Mouse (Mus musculus): ENCODE data around the gene Hbp1. TPM values are rescaled to one million over a fixed set of nuclear protein-coding genes. Genes with fewer than 3 reads are reported as not detected.
A peak's percentile ranks its signal among the peaks of the same experiment; 100 is the strongest.

The Hbp1 gene
- polyA plus RNA-seq, 1 experiment from 2014 or later = 153 TPM

GRCm38 (mm10) chr12:31969111-31969510 is 18.8 kb upstream of the Hbp1 start:
- no peaks in the 10 kb centered on the region for H3K27me3 ChIP-seq (ENCODE audit: control insufficient read depth, insufficient read depth, low read length)
- peaks cover 3% of the 10 kb centered on the region; the same call in 1 of the 2 replicates for H3K36me3 ChIP-seq (ENCODE audit: control insufficient read depth, insufficient read depth, low read length)
- ATAC-seq (ENCODE audit: insufficient number of reproducible peaks, insufficient read depth, low FRiP score, low read depth) = no peak

GRCm38 (mm10) chr12:31967536-31967935 is 17.2 kb upstream of the Hbp1 start:
- WGBS = 4% methylated on average over 2 of the region's 2 CpGs
- no peak for ATAC-seq (ENCODE audit: insufficient number of reproducible peaks, insufficient read depth, low FRiP score, low read depth)
- H3K9ac ChIP-seq (replicated peaks; ENCODE audit: low read depth, low read length) = no peak overlapping the region

More at GRCm38 (mm10) chr12:31969111-31969510, 18.8 kb upstream of the Hbp1 start:
- 26% methylated on average over 1 of the region's 1 CpGs for WGBS
- H3K4me3 ChIP-seq (ENCODE audit: low read depth, low read length) = no peak overlapping the region
- H3K4me1 ChIP-seq (ENCODE audit: control insufficient read depth, insufficient read depth, low read length) = no peaks in the 10 kb centered on the region; the same call in 1 of the 2 replicates
- no peak overlapping the region for H3K9ac ChIP-seq (replicated peaks; ENCODE audit: low read depth, low read length)
- no peak overlapping the region for H3K4me2 ChIP-seq (replicated peaks; ENCODE audit: low read depth, low read length)
- H3K27ac ChIP-seq (ENCODE audit: low read length) = no peak overlapping the region
- no peaks in the 10 kb centered on the region for H3K9me3 ChIP-seq (ENCODE audit: control insufficient read depth, low read depth, low read length)

GRCm38 (mm10) chr12:31966405-31966804 is 16.1 kb upstream of the Hbp1 start:
- H3K36me3 ChIP-seq (ENCODE audit: control insufficient read depth, insufficient read depth, low read length) = peaks cover under 1% of the 10 kb centered on the region; the same call in 1 of the 2 replicates
- 84% methylated on average over 4 of the region's 4 CpGs for WGBS
- no peak overlapping the region for H3K9ac ChIP-seq (replicated peaks; ENCODE audit: low read depth, low read length)
- H3K9me3 ChIP-seq (ENCODE audit: control insufficient read depth, low read depth, low read length) = no peaks in the 10 kb centered on the region
- H3K4me2 ChIP-seq (replicated peaks; ENCODE audit: low read depth, low read length) = no peak overlapping the region
- no peak overlapping the region for H3K4me3 ChIP-seq (ENCODE audit: low read depth, low read length)
- no peak overlapping the region for H3K27ac ChIP-seq (ENCODE audit: low read length)
- ATAC-seq (ENCODE audit: insufficient number of reproducible peaks, insufficient read depth, low FRiP score, low read depth) = no peak
- no peaks in the 10 kb centered on the region for H3K4me1 ChIP-seq (ENCODE audit: control insufficient read depth, insufficient read depth, low read length)
- H3K27me3 ChIP-seq (ENCODE audit: control insufficient read depth, insufficient read depth, low read length) = no peaks in the 10 kb centered on the region

More at GRCm38 (mm10) chr12:31967536-31967935, 17.2 kb upstream of the Hbp1 start:
- Histone ChIP-seq H3K27me3 (ENCODE audit: control insufficient read depth, insufficient read depth, low read length) (no peaks in the 10 kb centered on the region), H3K36me3 (ENCODE audit: control insufficient read depth, insufficient read depth, low read length) (peaks cover 3% of the 10 kb centered on the region; the same call in 1 of the 2 replicates), H3K4me1 (ENCODE audit: control insufficient read depth, insufficient read depth, low read length) (no peaks in the 10 kb centered on the region), H3K4me2 (replicated peaks; ENCODE audit: low read depth, low read length) (no peak overlapping the region), H3K27ac (ENCODE audit: low read length) (no peak overlapping the region), H3K4me3 (ENCODE audit: low read depth, low read length) (no peak overlapping the region), H3K9me3 (ENCODE audit: control insufficient read depth, low read depth, low read length) (no peaks in the 10 kb centered on the region)

- no peak overlapping the region for H3K27ac ChIP-seq (ENCODE audit: low read length)
- H3K4me2 ChIP-seq (replicated peaks; ENCODE audit: low read depth, low read length) = no peak overlapping the region
- no peaks in the 10 kb centered on the region for H3K4me1 ChIP-seq (ENCODE audit: control insufficient read depth, insufficient read depth, low read length)
- H3K9me3 ChIP-seq (ENCODE audit: control insufficient read depth, low read depth, low read length) = no peaks in the 10 kb centered on the region
- no peak overlapping the region for H3K9ac ChIP-seq (replicated peaks; ENCODE audit: low read depth, low read length)
- H3K27me3 ChIP-seq (ENCODE audit: control insufficient read depth, insufficient read depth, low read length) = no peaks in the 10 kb centered on the region
- ATAC-seq (ENCODE audit: insufficient number of reproducible peaks, insufficient read depth, low FRiP score, low read depth) = no peak
- H3K36me3 ChIP-seq (ENCODE audit: control insufficient read depth, insufficient read depth, low read length) = no peaks in the 10 kb centered on the region; the same call in 1 of the 2 replicates
- 91% methylated on average over 12 of the region's 12 CpGs for WGBS
- H3K4me3 ChIP-seq (ENCODE audit: low read depth, low read length) = no peak overlapping the region
Observed at GRCm38 (mm10) chr12:31965517-31966212, 15.3 kb upstream of the Hbp1 start.

GRCm38 (mm10) chr12:31964074-31964473 is 13.7 kb upstream of the Hbp1 start:
- Histone ChIP-seq H3K4me3 (ENCODE audit: low read depth, low read length) (no peak overlapping the region), H3K9ac (replicated peaks; ENCODE audit: low read depth, low read length) (no peak overlapping the region), H3K27me3 (ENCODE audit: control insufficient read depth, insufficient read depth, low read length) (no peaks in the 10 kb centered on the region), H3K36me3 (ENCODE audit: control insufficient read depth, insufficient read depth, low read length) (no peaks in the 10 kb centered on the region; the same call in 1 of the 2 replicates), H3K4me1 (ENCODE audit: control insufficient read depth, insufficient read depth, low read length) (no peaks in the 10 kb centered on the region), H3K4me2 (replicated peaks; ENCODE audit: low read depth, low read length) (no peak overlapping the region), H3K9me3 (ENCODE audit: control insufficient read depth, low read depth, low read length) (no peaks in the 10 kb centered on the region), H3K27ac (ENCODE audit: low read length) (no peak overlapping the region)
- no peak for ATAC-seq (ENCODE audit: insufficient number of reproducible peaks, insufficient read depth, low FRiP score, low read depth)
- WGBS = 86% methylated on average over 6 of the region's 6 CpGs

- H3K4me2 ChIP-seq (replicated peaks; ENCODE audit: low read depth, low read length) = no peak overlapping the region
- H3K36me3 ChIP-seq (ENCODE audit: control insufficient read depth, insufficient read depth, low read length) = no peaks in the 10 kb centered on the region
- H3K27me3 ChIP-seq (ENCODE audit: control insufficient read depth, insufficient read depth, low read length) = no peaks in the 10 kb centered on the region
- H3K4me1 ChIP-seq (ENCODE audit: control insufficient read depth, insufficient read depth, low read length) = no peaks in the 10 kb centered on the region
- no peak for ATAC-seq (ENCODE audit: insufficient number of reproducible peaks, insufficient read depth, low FRiP score, low read depth)
- H3K9me3 ChIP-seq (ENCODE audit: control insufficient read depth, low read depth, low read length) = no peaks in the 10 kb centered on the region
- 85% methylated on average over 4 of the region's 4 CpGs for WGBS
- no peak overlapping the region for H3K9ac ChIP-seq (replicated peaks; ENCODE audit: low read depth, low read length)
- no peak overlapping the region for H3K4me3 ChIP-seq (ENCODE audit: low read depth, low read length)
- no peak overlapping the region for H3K27ac ChIP-seq (ENCODE audit: low read length)
Observed at GRCm38 (mm10) chr12:31955843-31956242, 5.5 kb upstream of the Hbp1 start.

GRCm38 (mm10) chr12:31950659-31951031 is 310 bp upstream of the Hbp1 start:
- Histone ChIP-seq H3K4me2 (replicated peaks; ENCODE audit: low read depth, low read length) (peak overlapping the region; percentile 47), H3K36me3 (ENCODE audit: control insufficient read depth, insufficient read depth, low read length) (no peaks in the 10 kb centered on the region), H3K9me3 (ENCODE audit: control insufficient read depth, low read depth, low read length) (no peaks in the 10 kb centered on the region), H3K4me1 (ENCODE audit: control insufficient read depth, insufficient read depth, low read length) (no peaks in the 10 kb centered on the region), H3K27ac (ENCODE audit: low read length) (peak overlapping the region; percentile 77), H3K9ac (replicated peaks; ENCODE audit: low read depth, low read length) (no peak overlapping the region), H3K27me3 (ENCODE audit: control insufficient read depth, insufficient read depth, low read length) (no peaks in the 10 kb centered on the region), H3K4me3 (ENCODE audit: low read depth, low read length) (peak overlapping the region; percentile 25)
- no peak for ATAC-seq (ENCODE audit: insufficient number of reproducible peaks, insufficient read depth, low FRiP score, low read depth)
- 3% methylated on average over 9 of the region's 9 CpGs for WGBS

GRCm38 (mm10) chr12:31949193-31949741 is 1.1 kb downstream of the Hbp1 start:
- WGBS = under 1% methylated on average over 57 of the region's 58 CpGs
- peak; percentile 74 for ATAC-seq (ENCODE audit: insufficient number of reproducible peaks, insufficient read depth, low FRiP score, low read depth)

More at GRCm38 (mm10) chr12:31949193-31949741, 1.1 kb downstream of the Hbp1 start:
- Histone ChIP-seq H3K4me3 (ENCODE audit: low read depth, low read length) (peak overlapping the region; percentile 89), H3K27ac (ENCODE audit: low read length) (peak overlapping the region; percentile 99), H3K36me3 (ENCODE audit: control insufficient read depth, insufficient read depth, low read length) (no peaks in the 10 kb centered on the region), H3K4me1 (ENCODE audit: control insufficient read depth, insufficient read depth, low read length) (no peaks in the 10 kb centered on the region), H3K9me3 (ENCODE audit: control insufficient read depth, low read depth, low read length) (no peaks in the 10 kb centered on the region), H3K27me3 (ENCODE audit: control insufficient read depth, insufficient read depth, low read length) (no peaks in the 10 kb centered on the region), H3K9ac (replicated peaks; ENCODE audit: low read depth, low read length) (peak overlapping the region; percentile 77), H3K4me2 (replicated peaks; ENCODE audit: low read depth, low read length) (peak overlapping the region; percentile 58)
